Comparison of ENCODE assay signal across 7 mouse cellular contexts in the genomic region with DNA sequence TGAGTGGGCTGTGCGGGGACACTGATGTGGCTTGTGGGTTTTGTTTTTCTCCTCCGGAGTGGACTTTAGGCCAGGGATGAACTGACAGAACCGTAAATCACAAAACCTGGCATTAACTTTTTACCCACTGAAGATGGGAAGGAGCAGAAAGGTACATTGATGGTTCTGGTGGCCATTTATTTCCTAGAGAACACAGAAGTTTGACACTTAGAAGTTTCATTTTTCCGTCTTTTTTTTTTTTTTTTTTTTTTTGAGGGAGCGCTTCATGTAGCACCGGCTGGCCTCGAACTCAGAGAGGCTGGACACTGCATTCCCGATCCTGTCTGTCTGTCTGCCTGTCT. TPM values are rescaled to one million over a fixed set of nuclear protein-coding genes. Genes with fewer than 3 reads are reported as not detected.
A peak's percentile ranks its signal among the peaks of the same experiment; 100 is the strongest.
DNase-seq lines count a peak whose midpoint lies in the region; ATAC-seq and TF ChIP-seq lines count a peak whose summit lies in the region.

No protein-coding gene starts in this region.

- H3K27ac ChIP-seq in lung, postnatal 0 days (ENCODE audit: low read length) = no peak overlapping the region
- peak overlapping the region; percentile 95 for H3K27ac ChIP-seq in embryonic facial prominence, embryonic 15.5 days (replicated peaks)
- peak overlapping the region; percentile 97; the same call in 1 of the 2 replicates for H3K27ac ChIP-seq in limb, embryonic 11.5 days (replicated peaks; ENCODE audit: low read depth, low read length)
- peak overlapping the region; percentile 81; the same call in 1 of the 2 replicates for H3K27ac ChIP-seq in small intestine, adult 2 months (ENCODE audit: insufficient read depth, low read depth, low read length)

- peak overlapping the region; percentile 86 for H3K4me2 ChIP-seq in lung, postnatal 0 days (replicated peaks; ENCODE audit: low read depth, low read length)
- peak overlapping the region; percentile 67 for H3K4me2 ChIP-seq in embryonic facial prominence, embryonic 15.5 days (replicated peaks)
- peak overlapping the region; percentile 73 for H3K4me2 ChIP-seq in limb, embryonic 11.5 days (ENCODE audit: low read depth, severe bottlenecking)

- 1% methylated on average over 8 of the region's 8 CpGs for WGBS in lung, postnatal 0 days
- under 1% methylated on average over 8 of the region's 8 CpGs for WGBS in embryonic facial prominence, embryonic 15.5 days
- 1% methylated on average over 8 of the region's 8 CpGs for WGBS in limb, embryonic 11.5 days
- 0% methylated on average over 8 of the region's 8 CpGs for WGBS in small intestine, adult 2 months

- no peak for TF ChIP-seq EP300 in lung, postnatal 0 days (IDR thresholded peaks at IDR 0.05)

- H3K9me3 ChIP-seq in lung, postnatal 0 days (ENCODE audit: low read length) = no peaks in the 10 kb centered on the region
- H3K9me3 ChIP-seq in embryonic facial prominence, embryonic 15.5 days (replicated peaks) = no peaks in the 10 kb centered on the region
- H3K9me3 ChIP-seq in limb, embryonic 11.5 days (ENCODE audit: control insufficient read depth, low read length) = no peaks in the 10 kb centered on the region

- TF ChIP-seq POLR2A in small intestine, adult 2 months (IDR thresholded peaks at IDR 0.05; ENCODE audit: low read depth, low read length) = no peak

- no peak for DNase-seq in lung, postnatal 0 days (ENCODE audit: low spot score)
- DNase-seq in lung, postnatal 4 days = no peak
- DNase-seq in limb, embryonic 11.5 days (ENCODE audit: low spot score) = peak; percentile 26
- DNase-seq in ovary, postnatal 14 days (ENCODE audit: low spot score) = no peak

- no peak for ATAC-seq in lung, postnatal 0 days
- ATAC-seq in embryonic facial prominence, embryonic 15.5 days (ENCODE audit: insufficient number of reproducible peaks, low FRiP score, low TSS enrichment, low read depth) = no peak
- ATAC-seq in limb, embryonic 11.5 days (ENCODE audit: insufficient number of reproducible peaks, low FRiP score, low TSS enrichment, low read depth) = no peak
- ATAC-seq in megakaryocyte-erythroid progenitor cell, adult 5-6 weeks (replicated peaks; ENCODE audit: low FRiP score, low TSS enrichment, poor library complexity, severe bottlenecking) = no peak

- H3K4me1 ChIP-seq in lung, postnatal 0 days (ENCODE audit: insufficient read depth, low read depth, low read length) = no peaks in the 10 kb centered on the region
- peaks cover 20% of the 10 kb centered on the region for H3K4me1 ChIP-seq in embryonic facial prominence, embryonic 15.5 days
- H3K4me1 ChIP-seq in limb, embryonic 11.5 days (ENCODE audit: control insufficient read depth, insufficient read depth, low read length) = peaks cover 14% of the 10 kb centered on the region
- H3K4me1 ChIP-seq in small intestine, adult 2 months (ENCODE audit: control insufficient read depth, insufficient read depth, insufficient read length, low read length) = peaks cover 11% of the 10 kb centered on the region

- TF ChIP-seq CTCF in lung, postnatal 0 days (IDR thresholded peaks at IDR 0.05) = no peak
- no peak for TF ChIP-seq CTCF in small intestine, adult 2 months (IDR thresholded peaks at IDR 0.05; ENCODE audit: extremely low read depth, insufficient read length, insufficient replicate concordance, low read depth, low read length)

- H3K4me3 ChIP-seq in lung, postnatal 0 days (ENCODE audit: low read depth, low read length) = peak overlapping the region; percentile 99
- peak overlapping the region; percentile 69 for H3K4me3 ChIP-seq in embryonic facial prominence, embryonic 15.5 days (replicated peaks)
- peak overlapping the region; percentile 99 for H3K4me3 ChIP-seq in limb, embryonic 11.5 days (ENCODE audit: low read depth, low read length)
- peak overlapping the region; percentile 96 for H3K4me3 ChIP-seq in small intestine, adult 2 months (ENCODE audit: low read depth, low read length)

- peak overlapping the region; percentile 83 for H3K9ac ChIP-seq in lung, postnatal 0 days (replicated peaks; ENCODE audit: low read depth)
- H3K9ac ChIP-seq in embryonic facial prominence, embryonic 15.5 days = peak overlapping the region; percentile 96
- peak overlapping the region; percentile 99 for H3K9ac ChIP-seq in limb, embryonic 11.5 days (ENCODE audit: low read length)

- H3K27me3 ChIP-seq in lung, postnatal 0 days (replicated peaks; ENCODE audit: insufficient read depth, low read length) = no peaks in the 10 kb centered on the region
- H3K27me3 ChIP-seq in embryonic facial prominence, embryonic 15.5 days = no peaks in the 10 kb centered on the region
- H3K27me3 ChIP-seq in limb, embryonic 11.5 days (ENCODE audit: control insufficient read depth, insufficient read depth, low read length) = no peaks in the 10 kb centered on the region
- no peaks in the 10 kb centered on the region for H3K27me3 ChIP-seq in small intestine, adult 2 months (ENCODE audit: control insufficient read depth, insufficient read depth, low read length)

- no peaks in the 10 kb centered on the region for H3K36me3 ChIP-seq in lung, postnatal 0 days (ENCODE audit: insufficient read depth, low read length)
- H3K36me3 ChIP-seq in embryonic facial prominence, embryonic 15.5 days = peaks cover 4% of the 10 kb centered on the region; the same call in 1 of the 2 replicates
- no peaks in the 10 kb centered on the region; the same call in 1 of the 2 replicates for H3K36me3 ChIP-seq in limb, embryonic 11.5 days (ENCODE audit: control insufficient read depth, insufficient read depth, low read length)
- peaks cover 3% of the 10 kb centered on the region; the same call in 1 of the 2 replicates for H3K36me3 ChIP-seq in small intestine, adult 2 months (ENCODE audit: control insufficient read depth, insufficient read depth, low read length)

RNA-seq across cellular contexts. Expression of gene Baz1b, which starts 1.1 kb away (rescaled TPM):
- polyA plus RNA-seq in lung, postnatal 0 days (2015; fragmentation: Nextera tagmentation; extraction: Ambion mirVana) = 14.6 and 19.2 TPM in 2 replicates
- 36.2 and 42.4 TPM in 2 replicates for polyA plus RNA-seq in embryonic facial prominence, embryonic 15.5 days (2015; fragmentation: Nextera tagmentation; extraction: Ambion mirVana)
- 71.5 and 77.1 TPM in 2 replicates for polyA plus RNA-seq in limb, embryonic 11.5 days (2014; fragmentation: Nextera tagmentation; extraction: Ambion mirVana)
- 6.9 and 14.7 TPM in 2 replicates for polyA plus RNA-seq in small intestine, adult 2 months (2012; rRNA removed)
- total RNA-seq in megakaryocyte-erythroid progenitor cell, adult 5-6 weeks (2014; fragmentation: Nextera tagmentation) = 128 and 135 TPM in 2 replicates
- total RNA-seq in megakaryocyte-erythroid progenitor cell, adult 5-6 weeks (2017) = 154 and 160 TPM in 2 replicates

RNA-seq across cellular contexts. Expression of gene Bcl7b, which starts 20.1 kb away (rescaled TPM):
- 63.1 and 65.7 TPM in 2 replicates for polyA plus RNA-seq in lung, postnatal 0 days (2015; fragmentation: Nextera tagmentation; extraction: Ambion mirVana)
- polyA plus RNA-seq in embryonic facial prominence, embryonic 15.5 days (2015; fragmentation: Nextera tagmentation; extraction: Ambion mirVana) = 48.9 and 51.2 TPM in 2 replicates
- polyA plus RNA-seq in limb, embryonic 11.5 days (2014; fragmentation: Nextera tagmentation; extraction: Ambion mirVana) = 39.5 and 45.6 TPM in 2 replicates
- polyA plus RNA-seq in small intestine, adult 2 months (2012; rRNA removed) = 12.1 and 28.4 TPM in 2 replicates
- total RNA-seq in megakaryocyte-erythroid progenitor cell, adult 5-6 weeks (2014; fragmentation: Nextera tagmentation) = 37.2 and 48.3 TPM in 2 replicates
- 25.1 and 33.3 TPM in 2 replicates for total RNA-seq in megakaryocyte-erythroid progenitor cell, adult 5-6 weeks (2017)

RNA-seq across cellular contexts. Expression of gene Tbl2, which starts 38.7 kb away (rescaled TPM):
- polyA plus RNA-seq in lung, postnatal 0 days (2015; fragmentation: Nextera tagmentation; extraction: Ambion mirVana) = 8.7 and 9.5 TPM in 2 replicates
- polyA plus RNA-seq in embryonic facial prominence, embryonic 15.5 days (2015; fragmentation: Nextera tagmentation; extraction: Ambion mirVana) = 25.9 and 28.3 TPM in 2 replicates
- polyA plus RNA-seq in limb, embryonic 11.5 days (2014; fragmentation: Nextera tagmentation; extraction: Ambion mirVana) = 21.4 and 22.5 TPM in 2 replicates
- 4.8 and 5.3 TPM in 2 replicates for polyA plus RNA-seq in small intestine, adult 2 months (2012; rRNA removed)
- total RNA-seq in megakaryocyte-erythroid progenitor cell, adult 5-6 weeks (2014; fragmentation: Nextera tagmentation) = 11.6 and 13.3 TPM in 2 replicates
- total RNA-seq in megakaryocyte-erythroid progenitor cell, adult 5-6 weeks (2017) = 19.8 and 20.4 TPM in 2 replicates
